Mouse (Mus musculus): ENCODE measurements around the gene Isoc2b.

GRCm38 (mm10) chr7:4899649-4900522, 29.8 kb upstream of the Isoc2b start:
- TF ChIP-seq EP300 (optimal IDR thresholded peaks at IDR 0.05): no peak
- peak; percentile 20; the same call in 1 of the 2 replicates for TF ChIP-seq CTCF (IDR thresholded peaks at IDR 0.05; ENCODE audit: low read depth)

Measured in stomach, postnatal 0 days (tissue).